Comparison of ENCODE assay signal across 8 mouse cellular contexts in the genomic region with DNA sequence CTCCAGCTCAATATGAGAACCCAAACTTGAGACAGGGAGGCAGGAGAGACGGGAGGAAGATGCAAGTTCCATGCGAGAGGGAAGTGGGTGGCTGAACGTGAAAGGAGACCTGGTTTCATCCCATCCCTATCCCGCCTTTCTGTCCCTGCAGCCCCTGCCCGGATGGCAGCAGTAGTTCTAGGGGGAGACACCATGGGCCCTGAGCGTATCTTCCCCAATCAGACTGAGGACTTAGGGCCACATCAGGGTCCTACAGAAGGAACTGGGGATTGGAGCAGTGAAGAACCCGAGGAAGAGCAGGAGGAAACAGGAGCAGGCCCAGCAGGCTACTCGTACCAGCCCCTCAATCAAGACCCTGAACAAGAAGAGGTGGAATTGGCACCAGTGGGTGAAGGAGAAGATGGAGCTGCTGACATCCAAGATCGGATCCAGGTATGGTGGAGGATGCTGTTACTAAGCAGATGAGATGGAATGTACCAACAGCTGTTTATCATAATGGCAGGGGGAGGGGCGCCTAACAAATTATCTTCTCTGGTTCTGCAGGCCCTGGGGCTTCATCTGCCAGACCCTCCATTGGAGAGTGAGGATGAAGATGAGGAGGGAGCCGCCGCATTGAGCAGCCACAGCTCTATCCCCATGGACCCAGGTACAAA. TPM values are rescaled to one million over a fixed set of nuclear protein-coding genes. Genes with fewer than 3 reads are reported as not detected.
DNase-seq lines count a peak whose midpoint lies in the region; ATAC-seq and TF ChIP-seq lines count a peak whose summit lies in the region.

No protein-coding gene starts in this region.

- peak overlapping the region; percentile 69 for H3K4me3 ChIP-seq in lung, embryonic 14.5 days (ENCODE audit: low read depth, low read length)
- H3K4me3 ChIP-seq in embryonic facial prominence, embryonic 14.5 days (ENCODE audit: low read depth, low read length): peak overlapping the region; percentile 82
- H3K4me3 ChIP-seq in intestine, embryonic 16.5 days (ENCODE audit: low read length): peak overlapping the region; percentile 74
- H3K4me3 ChIP-seq in neural tube, embryonic 15.5 days (replicated peaks): peak overlapping the region; percentile 57

- H3K36me3 ChIP-seq in lung, embryonic 14.5 days (ENCODE audit: insufficient read depth): peaks cover 59% of the 10 kb centered on the region
- H3K36me3 ChIP-seq in embryonic facial prominence, embryonic 14.5 days (ENCODE audit: control insufficient read depth, insufficient read depth, low read length): peaks cover 59% of the 10 kb centered on the region
- peaks cover 32% of the 10 kb centered on the region for H3K36me3 ChIP-seq in intestine, embryonic 16.5 days (ENCODE audit: control insufficient read depth, insufficient read depth, low read length)
- peaks cover 54% of the 10 kb centered on the region for H3K36me3 ChIP-seq in neural tube, embryonic 15.5 days

- no peak for TF ChIP-seq CTCF in lung, embryonic 14.5 days (IDR thresholded peaks at IDR 0.05; ENCODE audit: low read depth)

- WGBS in lung, embryonic 14.5 days: 21% methylated on average over 12 of the region's 12 CpGs
- WGBS in embryonic facial prominence, embryonic 14.5 days: 17% methylated on average over 12 of the region's 12 CpGs
- WGBS in intestine, embryonic 16.5 days: 21% methylated on average over 12 of the region's 12 CpGs
- 23% methylated on average over 12 of the region's 12 CpGs for WGBS in neural tube, embryonic 15.5 days

- no peaks in the 10 kb centered on the region for H3K9me3 ChIP-seq in lung, embryonic 14.5 days (ENCODE audit: low read depth, low read length)
- H3K9me3 ChIP-seq in embryonic facial prominence, embryonic 14.5 days (ENCODE audit: control insufficient read depth, low read length): no peaks in the 10 kb centered on the region
- no peaks in the 10 kb centered on the region for H3K9me3 ChIP-seq in intestine, embryonic 16.5 days (ENCODE audit: control insufficient read depth, low read length)
- H3K9me3 ChIP-seq in neural tube, embryonic 15.5 days (replicated peaks): no peaks in the 10 kb centered on the region

- peak overlapping the region; percentile 64 for H3K9ac ChIP-seq in lung, embryonic 14.5 days
- H3K9ac ChIP-seq in embryonic facial prominence, embryonic 14.5 days (ENCODE audit: low read depth, low read length): peak overlapping the region; percentile 78
- H3K9ac ChIP-seq in intestine, embryonic 16.5 days (ENCODE audit: low read depth, low read length): peak overlapping the region; percentile 75
- H3K9ac ChIP-seq in neural tube, embryonic 15.5 days (replicated peaks): peak overlapping the region; percentile 72

- H3K27ac ChIP-seq in lung, embryonic 14.5 days (ENCODE audit: low read depth): peak overlapping the region; percentile 46; the same call in 1 of the 2 replicates
- peak overlapping the region; percentile 64 for H3K27ac ChIP-seq in embryonic facial prominence, embryonic 14.5 days (replicated peaks; ENCODE audit: low read depth, low read length)
- peak overlapping the region; percentile 27; the same call in 1 of the 2 replicates for H3K27ac ChIP-seq in intestine, embryonic 16.5 days (ENCODE audit: low read length)
- H3K27ac ChIP-seq in neural tube, embryonic 15.5 days (replicated peaks): peak overlapping the region; percentile 82

- H3K4me1 ChIP-seq in lung, embryonic 14.5 days (ENCODE audit: insufficient read depth): peaks cover 14% of the 10 kb centered on the region
- peaks cover 17% of the 10 kb centered on the region for H3K4me1 ChIP-seq in embryonic facial prominence, embryonic 14.5 days (ENCODE audit: control insufficient read depth, insufficient read depth, low read length)
- H3K4me1 ChIP-seq in intestine, embryonic 16.5 days (ENCODE audit: control insufficient read depth, insufficient read depth, low read length): peaks cover 26% of the 10 kb centered on the region
- peaks cover 33% of the 10 kb centered on the region for H3K4me1 ChIP-seq in neural tube, embryonic 15.5 days

- no peaks in the 10 kb centered on the region for H3K27me3 ChIP-seq in lung, embryonic 14.5 days (ENCODE audit: insufficient read depth, low read length)
- no peaks in the 10 kb centered on the region for H3K27me3 ChIP-seq in embryonic facial prominence, embryonic 14.5 days (replicated peaks; ENCODE audit: control insufficient read depth, insufficient read depth, low read length)
- no peaks in the 10 kb centered on the region for H3K27me3 ChIP-seq in intestine, embryonic 16.5 days (replicated peaks; ENCODE audit: control insufficient read depth, insufficient read depth, low read length)
- H3K27me3 ChIP-seq in neural tube, embryonic 15.5 days (replicated peaks): no peaks in the 10 kb centered on the region

- ATAC-seq in lung, embryonic 14.5 days (ENCODE audit: insufficient read depth): peak; percentile 0; the same call in 1 of the 2 replicates
- ATAC-seq in embryonic facial prominence, embryonic 14.5 days (ENCODE audit: low read depth): no peak
- no peak for ATAC-seq in intestine, embryonic 16.5 days
- ATAC-seq in neural tube, embryonic 15.5 days (ENCODE audit: low FRiP score): peak; percentile 7

- peak overlapping the region; percentile 88 for H3K4me2 ChIP-seq in lung, embryonic 14.5 days
- H3K4me2 ChIP-seq in embryonic facial prominence, embryonic 14.5 days (ENCODE audit: low read depth, low read length): peak overlapping the region; percentile 88
- peak overlapping the region; percentile 89 for H3K4me2 ChIP-seq in intestine, embryonic 16.5 days (ENCODE audit: low read depth, low read length)
- peak overlapping the region; percentile 94 for H3K4me2 ChIP-seq in neural tube, embryonic 15.5 days

- DNase-seq in lung, embryonic 14.5 days: no peak
- DNase-seq in lung, postnatal 36 days: no peak
- DNase-seq in embryonic facial prominence, embryonic 14.5 days (ENCODE audit: low spot score): no peak
- no peak for DNase-seq in adrenal gland, postnatal 14 days
- DNase-seq in thymus, postnatal 4 days: no peak
- no peak for DNase-seq in layer of hippocampus, postnatal 25 days (ENCODE audit: extremely low spot score in 1 of 2, low spot score in 1 of 2)

RNA-seq across cellular contexts. Expression of gene Klhdc3, which starts 0.9 kb away (rescaled TPM):
- 108 and 111 TPM in 2 replicates for polyA plus RNA-seq in lung, embryonic 14.5 days (2014; fragmentation: Nextera tagmentation; extraction: Ambion mirVana)
- 113 and 133 TPM in 2 replicates for polyA plus RNA-seq in embryonic facial prominence, embryonic 14.5 days (2014; fragmentation: Nextera tagmentation; extraction: Ambion mirVana)
- polyA plus RNA-seq in intestine, embryonic 16.5 days (2015; fragmentation: Nextera tagmentation; extraction: Ambion mirVana): 107 and 111 TPM in 2 replicates
- 166 TPM in 2 replicates for polyA plus RNA-seq in neural tube, embryonic 15.5 days (2015; fragmentation: Nextera tagmentation; extraction: Ambion mirVana)
- total RNA-seq in adrenal gland, postnatal 14 days (2021): 80.0 and 83.6 TPM in 2 replicates
- 100 to 1,000 TPM; 180 to 197 TPM for total RNA-seq in layer of hippocampus, postnatal 25 days (2021)

RNA-seq across cellular contexts. Expression of gene Mea1, which starts 3.0 kb away (rescaled TPM):
- 123 and 131 TPM in 2 replicates for polyA plus RNA-seq in lung, embryonic 14.5 days (2014; fragmentation: Nextera tagmentation; extraction: Ambion mirVana)
- 132 and 143 TPM in 2 replicates for polyA plus RNA-seq in embryonic facial prominence, embryonic 14.5 days (2014; fragmentation: Nextera tagmentation; extraction: Ambion mirVana)
- 164 and 169 TPM in 2 replicates for polyA plus RNA-seq in intestine, embryonic 16.5 days (2015; fragmentation: Nextera tagmentation; extraction: Ambion mirVana)
- 275 and 308 TPM in 2 replicates for polyA plus RNA-seq in neural tube, embryonic 15.5 days (2015; fragmentation: Nextera tagmentation; extraction: Ambion mirVana)
- 80.5 and 90.2 TPM in 2 replicates for total RNA-seq in adrenal gland, postnatal 14 days (2021)
- total RNA-seq in layer of hippocampus, postnatal 25 days (2021): 100 to 1,000 TPM in 1 of 2 experiments, 10 to 100 TPM in 1; 94.9 to 109 TPM

RNA-seq across cellular contexts. Expression of gene Rrp36, which starts 7.4 kb away (rescaled TPM):
- polyA plus RNA-seq in lung, embryonic 14.5 days (2014; fragmentation: Nextera tagmentation; extraction: Ambion mirVana): 47.6 and 48.5 TPM in 2 replicates
- 34.5 and 41.9 TPM in 2 replicates for polyA plus RNA-seq in embryonic facial prominence, embryonic 14.5 days (2014; fragmentation: Nextera tagmentation; extraction: Ambion mirVana)
- 64.8 and 67.4 TPM in 2 replicates for polyA plus RNA-seq in intestine, embryonic 16.5 days (2015; fragmentation: Nextera tagmentation; extraction: Ambion mirVana)
- 53.5 and 59.1 TPM in 2 replicates for polyA plus RNA-seq in neural tube, embryonic 15.5 days (2015; fragmentation: Nextera tagmentation; extraction: Ambion mirVana)
- 23.7 and 25.7 TPM in 2 replicates for total RNA-seq in adrenal gland, postnatal 14 days (2021)
- total RNA-seq in layer of hippocampus, postnatal 25 days (2021): 10 to 100 TPM; 16.3 to 18.1 TPM

RNA-seq across cellular contexts. Expression of gene Ppp2r5d, which starts 23.3 kb away (rescaled TPM):
- polyA plus RNA-seq in lung, embryonic 14.5 days (2014; fragmentation: Nextera tagmentation; extraction: Ambion mirVana): 97.6 and 104 TPM in 2 replicates
- polyA plus RNA-seq in embryonic facial prominence, embryonic 14.5 days (2014; fragmentation: Nextera tagmentation; extraction: Ambion mirVana): 79.5 and 87.5 TPM in 2 replicates
- polyA plus RNA-seq in intestine, embryonic 16.5 days (2015; fragmentation: Nextera tagmentation; extraction: Ambion mirVana): 69.7 and 73.4 TPM in 2 replicates
- polyA plus RNA-seq in neural tube, embryonic 15.5 days (2015; fragmentation: Nextera tagmentation; extraction: Ambion mirVana): 89.1 and 93.2 TPM in 2 replicates
- total RNA-seq in adrenal gland, postnatal 14 days (2021): 47.1 and 49.0 TPM in 2 replicates
- total RNA-seq in layer of hippocampus, postnatal 25 days (2021): 10 to 100 TPM; 88.1 to 91.8 TPM

RNA-seq across cellular contexts. Expression of gene Pex6, which starts 29.7 kb away (rescaled TPM):
- 23.0 and 25.7 TPM in 2 replicates for polyA plus RNA-seq in lung, embryonic 14.5 days (2014; fragmentation: Nextera tagmentation; extraction: Ambion mirVana)
- polyA plus RNA-seq in embryonic facial prominence, embryonic 14.5 days (2014; fragmentation: Nextera tagmentation; extraction: Ambion mirVana): 22.2 and 26.7 TPM in 2 replicates
- polyA plus RNA-seq in intestine, embryonic 16.5 days (2015; fragmentation: Nextera tagmentation; extraction: Ambion mirVana): 17.1 and 20.8 TPM in 2 replicates
- 27.8 and 28.3 TPM in 2 replicates for polyA plus RNA-seq in neural tube, embryonic 15.5 days (2015; fragmentation: Nextera tagmentation; extraction: Ambion mirVana)
- 70.2 and 72.3 TPM in 2 replicates for total RNA-seq in adrenal gland, postnatal 14 days (2021)
- total RNA-seq in layer of hippocampus, postnatal 25 days (2021): 10 to 100 TPM; 52.7 to 53.5 TPM

Comparison
In these comparisons a context has a peak if more than half of its experiments do, and no peak if none do; other contexts are left out.
1. ATAC-seq: peak in lung, embryonic 14.5 days (single experiment) and neural tube, embryonic 15.5 days (single experiment); none in embryonic facial prominence, embryonic 14.5 days (single experiment) and intestine, embryonic 16.5 days (single experiment).
2. H3K27ac ChIP-seq: peak in every context shown above with its lines; median percentile 82 in neural tube, embryonic 15.5 days; 64 in embryonic facial prominence, embryonic 14.5 days; 46 in lung, embryonic 14.5 days; 27 in intestine, embryonic 16.5 days.
3. Peak in every context shown above with its lines, with median percentiles within 50 percentile points of each other: H3K4me2 ChIP-seq, H3K4me3 ChIP-seq and H3K9ac ChIP-seq.